Mouse (Mus musculus) hindlimb bud, embryonic 11.5 days (tissue): Measurements from ENCODE around the gene Zfp36l2.

Experiments used
- DNase-seq: peaks from one replicate; pipeline ENCODE4 v3.0.0-alpha.2; 2012; ENCODE audit warnings: low read depth, low spot score; ENCODE audit errors: extremely low spot score

Gene Zfp36l2

GRCm38 (mm10) chr17:84154302-84155028, 33.3 kb downstream of the Zfp36l2 start:
- no peak for DNase-seq

- no peak for DNase-seq
Measured at GRCm38 (mm10) chr17:84152976-84153786, 34.6 kb downstream of the Zfp36l2 start.

GRCm38 (mm10) chr17:84152206-84152975, 35.4 kb downstream of the Zfp36l2 start:
- DNase-seq, result no peak

- no peak for DNase-seq
Measured at GRCm38 (mm10) chr17:84151306-84151705, 36.4 kb downstream of the Zfp36l2 start.

- DNase-seq, result no peak
Measured at GRCm38 (mm10) chr17:84150291-84150690, 37.5 kb downstream of the Zfp36l2 start.

GRCm38 (mm10) chr17:84149566-84149965, 38.2 kb downstream of the Zfp36l2 start:
- DNase-seq, result no peak

GRCm38 (mm10) chr17:84148499-84149484, 39.0 kb downstream of the Zfp36l2 start:
- DNase-seq, result no peak

- no peak for DNase-seq
Measured at GRCm38 (mm10) chr17:84147183-84148108, 40.3 kb downstream of the Zfp36l2 start.

- no peak for DNase-seq
Measured at GRCm38 (mm10) chr17:84146458-84147182, 41.1 kb downstream of the Zfp36l2 start.

GRCm38 (mm10) chr17:84145826-84146287, 41.9 kb downstream of the Zfp36l2 start:
- DNase-seq, result no peak

- DNase-seq, result no peak
Measured at GRCm38 (mm10) chr17:84144762-84145599, 42.8 kb downstream of the Zfp36l2 start.

GRCm38 (mm10) chr17:84144130-84144529, 43.6 kb downstream of the Zfp36l2 start:
- DNase-seq, result no peak

GRCm38 (mm10) chr17:84143219-84143844, 44.4 kb downstream of the Zfp36l2 start:
- DNase-seq, result no peak

GRCm38 (mm10) chr17:84141691-84142090, 46.1 kb downstream of the Zfp36l2 start:
- DNase-seq, result no peak

- DNase-seq, result no peak
Measured at GRCm38 (mm10) chr17:84140822-84141507, 46.8 kb downstream of the Zfp36l2 start.

GRCm38 (mm10) chr17:84137393-84138171, 50.2 kb downstream of the Zfp36l2 start:
- DNase-seq, result no peak
